8 mouse cellular contexts compared by ENCODE assay signal in genomic region chr5:147657882-147658855, GRCm38 (mm10).
A peak's percentile ranks its signal among the peaks of the same experiment; 100 is the strongest.
DNase-seq lines count a peak whose midpoint lies in the region; ATAC-seq and TF ChIP-seq lines count a peak whose summit lies in the region.

No protein-coding gene starts in this region.

- no peaks in the 10 kb centered on the region for H3K27me3 ChIP-seq in midbrain, embryonic 13.5 days
- H3K27me3 ChIP-seq in midbrain, embryonic 10.5 days (ENCODE audit: low read depth, poor library complexity, severe bottlenecking), result no peaks in the 10 kb centered on the region
- H3K27me3 ChIP-seq in liver, embryonic 13.5 days, result no peaks in the 10 kb centered on the region; the same call in 1 of the 2 replicates
- H3K27me3 ChIP-seq in stomach, postnatal 0 days (ENCODE audit: control insufficient read depth, insufficient read depth, low read length), result no peaks in the 10 kb centered on the region

- peak; percentile 69 for ATAC-seq in midbrain, embryonic 13.5 days
- ATAC-seq in liver, embryonic 13.5 days (ENCODE audit: low read depth), result peak; percentile 91
- 0 out of 2 replicates have a peak, but pooled peaks have one; percentile 21 for ATAC-seq in stomach, postnatal 0 days (ENCODE audit: low FRiP score, low TSS enrichment)

- WGBS in midbrain, embryonic 13.5 days, result 57% methylated on average over 17 of the region's 17 CpGs
- WGBS in midbrain, embryonic 10.5 days, result 70% methylated on average over 17 of the region's 17 CpGs
- WGBS in liver, embryonic 13.5 days (ENCODE audit: insufficient replicate concordance), result 12% methylated on average over 17 of the region's 17 CpGs
- 57% methylated on average over 17 of the region's 17 CpGs for WGBS in stomach, postnatal 0 days

- H3K9me3 ChIP-seq in midbrain, embryonic 13.5 days, result 0 out of 2 replicates have a peak, but pooled peaks cover 2% of the 10 kb centered on the region
- H3K9me3 ChIP-seq in midbrain, embryonic 10.5 days (replicated peaks), result no peaks in the 10 kb centered on the region
- peaks cover 2% of the 10 kb centered on the region; the same call in 1 of the 2 replicates for H3K9me3 ChIP-seq in liver, embryonic 13.5 days (replicated peaks)
- H3K9me3 ChIP-seq in stomach, postnatal 0 days (ENCODE audit: control insufficient read depth, low read length), result no peaks in the 10 kb centered on the region

- H3K9ac ChIP-seq in midbrain, embryonic 13.5 days (replicated peaks), result no peak overlapping the region
- no peak overlapping the region for H3K9ac ChIP-seq in liver, embryonic 13.5 days
- no peak overlapping the region for H3K9ac ChIP-seq in stomach, postnatal 0 days (ENCODE audit: low read length)

- no peaks in the 10 kb centered on the region for H3K4me1 ChIP-seq in midbrain, embryonic 13.5 days (replicated peaks)
- H3K4me1 ChIP-seq in midbrain, embryonic 10.5 days, result peaks cover 10% of the 10 kb centered on the region; the same call in 1 of the 2 replicates
- peaks cover 16% of the 10 kb centered on the region for H3K4me1 ChIP-seq in liver, embryonic 13.5 days (replicated peaks)
- H3K4me1 ChIP-seq in stomach, postnatal 0 days (replicated peaks; ENCODE audit: control insufficient read depth, insufficient read depth), result no peaks in the 10 kb centered on the region

- no peaks in the 10 kb centered on the region for H3K36me3 ChIP-seq in midbrain, embryonic 13.5 days
- no peaks in the 10 kb centered on the region for H3K36me3 ChIP-seq in midbrain, embryonic 10.5 days
- no peaks in the 10 kb centered on the region for H3K36me3 ChIP-seq in liver, embryonic 13.5 days
- H3K36me3 ChIP-seq in stomach, postnatal 0 days (ENCODE audit: control insufficient read depth, insufficient read depth, low read length), result no peaks in the 10 kb centered on the region

- H3K4me2 ChIP-seq in midbrain, embryonic 13.5 days (replicated peaks), result no peak overlapping the region
- peak overlapping the region; percentile 21; the same call in 1 of the 2 replicates for H3K4me2 ChIP-seq in liver, embryonic 13.5 days
- H3K4me2 ChIP-seq in stomach, postnatal 0 days (replicated peaks; ENCODE audit: low read depth), result no peak overlapping the region

- no peak for DNase-seq in midbrain, embryonic 10.5 days (ENCODE audit: low spot score)
- peak; percentile 48 to 51 for DNase-seq in heart, postnatal 10 days
- peak; percentile 38 for DNase-seq in liver, embryonic 13.5 days
- no peak for DNase-seq in stomach, postnatal 0 days (ENCODE audit: low spot score)
- no peak for DNase-seq in cerebellum, adult 8-10 months
- no peak for DNase-seq in neural tube, embryonic 10.5 days (ENCODE audit: extremely low spot score, low spot score)
- DNase-seq in urinary bladder, postnatal 14 days (ENCODE audit: low spot score), result no peak

- intact Hi-C loops in heart, postnatal 10 days (cut with DNase I), result loop anchor here (5.0 kb wide), 1 partner anchor 64 kb away; no protein-coding TSS in a partner anchor

- no peak overlapping the region; the same call in 1 of the 2 replicates for H3K27ac ChIP-seq in midbrain, embryonic 13.5 days
- H3K27ac ChIP-seq in midbrain, embryonic 10.5 days (replicated peaks), result no peak overlapping the region
- no peak overlapping the region for H3K27ac ChIP-seq in liver, embryonic 13.5 days
- H3K27ac ChIP-seq in stomach, postnatal 0 days (replicated peaks), result no peak overlapping the region

- TF ChIP-seq CTCF in stomach, postnatal 0 days (IDR thresholded peaks at IDR 0.05; ENCODE audit: low read depth), result no peak

- no peak for TF ChIP-seq EP300 in stomach, postnatal 0 days (optimal IDR thresholded peaks at IDR 0.05)

- H3K4me3 ChIP-seq in midbrain, embryonic 13.5 days (replicated peaks), result no peak overlapping the region
- no peak overlapping the region for H3K4me3 ChIP-seq in midbrain, embryonic 10.5 days
- no peak overlapping the region for H3K4me3 ChIP-seq in liver, embryonic 13.5 days (replicated peaks)
- H3K4me3 ChIP-seq in stomach, postnatal 0 days (ENCODE audit: low read depth, low read length), result no peak overlapping the region

Comparison
In these comparisons a context has a peak if more than half of its experiments do, and no peak if none do; other contexts are left out.
1. ATAC-seq: peak in every context shown above with its lines; median percentile 91 in liver, embryonic 13.5 days; 69 in midbrain, embryonic 13.5 days; 21 in stomach, postnatal 0 days.
2. DNase-seq: peak in heart, postnatal 10 days (2 of 2) and liver, embryonic 13.5 days (single experiment); none in midbrain, embryonic 10.5 days (single experiment), stomach, postnatal 0 days (single experiment), cerebellum, adult 8-10 months (single experiment), neural tube, embryonic 10.5 days (single experiment) and urinary bladder, postnatal 14 days (single experiment).